Mouse (Mus musculus) cortical plate, adult 2 months (tissue): ENCODE measurements around the gene Rad17.

Source experiments
- CTCF ChIP-seq: fragments of 200-500 bp; IDR thresholded peaks from 2 replicates; pipeline ENCODE4 v1.5.1; 2011; ENCODE audit warnings: mild to moderate bottlenecking, control low read depth, low read length; ENCODE audit not compliant: insufficient read depth; ENCODE audit errors: extremely low read depth
- POLR2A ChIP-seq: fragments of 200-500 bp; IDR thresholded peaks from 2 replicates; pipeline ENCODE4 v1.6.1; 2011; ENCODE audit warnings: mild to moderate bottlenecking, low read length, control low read depth; ENCODE audit not compliant: insufficient read depth; ENCODE audit errors: extremely low read depth

- TF ChIP-seq CTCF = no peak
- no peak for TF ChIP-seq POLR2A
Observed at GRCm38 (mm10) chr13:100682837-100683236, 32.0 kb upstream of the Rad17 start.
